Mouse (Mus musculus) brain, embryonic 14.5 days (tissue): ENCODE data around the gene Cldn11.

Experiments used
- CTCF ChIP-seq: fragments of 200-500 bp; IDR thresholded peaks from 2 replicates; pipeline ENCODE4 v1.5.1; 2012; ENCODE audit warnings: inconsistent platforms, mild to moderate bottlenecking, moderate library complexity, borderline replicate concordance; ENCODE audit not compliant: insufficient read depth, insufficient read length; ENCODE audit errors: extremely low read depth
- POLR2A ChIP-seq: fragments of 200-500 bp; IDR thresholded peaks from 2 replicates; pipeline ENCODE4 v1.6.1; 2012; ENCODE audit warnings: mild to moderate bottlenecking, inconsistent platforms, borderline replicate concordance; ENCODE audit not compliant: poor library complexity, insufficient read depth, insufficient read length, severe bottlenecking; ENCODE audit errors: extremely low read depth

GRCm38 (mm10) chr3:31138454-31139424, 11.0 kb upstream of the Cldn11 start:
- TF ChIP-seq CTCF (peak; percentile 56; the same call in 1 of the 2 replicates), POLR2A (no peak)
